Mouse (Mus musculus): ENCODE results near the gene Pou2f1.

GRCm38 (mm10) chr1:165848881-165849280 is 153.6 kb downstream of the Pou2f1 start:
- TF ChIP-seq CTCF (IDR thresholded peaks at IDR 0.05; ENCODE audit: low read depth, low read length), result no peak
- TF ChIP-seq POLR2A (IDR thresholded peaks at IDR 0.05; ENCODE audit: extremely low read depth, insufficient read depth, low read length), result no peak

Measured in liver, adult 2 months (tissue).